Mouse (Mus musculus) gastrocnemius, postnatal 14 days (tissue): ENCODE measurements around the gene Actn1. TPM values are rescaled to one million over a fixed set of nuclear protein-coding genes. Genes with fewer than 3 reads are reported as not detected.
"Not testable (repeated sequence)": the region's sequence is repeated elsewhere in the genome, so short reads cannot be mapped to it uniquely, and the experiment has no call there.

Experiments
- DNase-seq: peaks from one replicate; pipeline ENCODE4 v3.0.0; 2021; ENCODE audit warnings: mixed read lengths
- intact Hi-C: fragments of 180-260 bp; cut with DNase I; formaldehyde crosslinking; loops from one replicate; pipeline ENCODE4 v1.15.1; 2025; ENCODE audit warnings: low total_unique reads
- long read RNA-seq, 2 experiments: library from polyadenylated mRNA; stranded (forward); transcript quantifications; one replicate each; pipeline ENCODE4 v2.0.0; 2021
- total RNA-seq, 2 experiments: library from RNA; stranded (reverse); gene quantifications; 2 replicates each; pipeline ENCODE4 v1.2.3; 2021

The Actn1 gene
- total RNA-seq = 10 to 100 TPM; 18.3 to 22.5 TPM
- long read RNA-seq, experiment 1, transcript Actn1-201 (21 exons, 3,734 nt) = major isoform, 5 of 7 reads
- long read RNA-seq, experiment 1, partial matches to known transcripts = 0 of 7 reads
- long read RNA-seq, experiment 1, other reads (novel, unspliced or antisense) = 1 of 7 reads
- long read RNA-seq, experiment 2, partial matches to known transcripts = 0 of 3 reads
- long read RNA-seq, experiment 2, other reads (novel, unspliced or antisense) = 0 of 3 reads

GRCm38 (mm10) chr12:80260056-80260743, at the start of gene Actn1:
Gene Actn1 (minus strand): TSS chr12:80260371.
- peak; percentile 80 for DNase-seq
- intact Hi-C loops = loop anchor here (5.0 kb wide), 1 partner anchor 58 kb away; no protein-coding TSS in a partner anchor

GRCm38 (mm10) chr12:80307556-80307955, 47.4 kb upstream of the Actn1 start:
- DNase-seq = no peak
- intact Hi-C loops = no loop called here

GRCm38 (mm10) chr12:80304518-80304917, 44.3 kb upstream of the Actn1 start:
- intact Hi-C loops = no loop called here
- DNase-seq = no peak

DNA sequence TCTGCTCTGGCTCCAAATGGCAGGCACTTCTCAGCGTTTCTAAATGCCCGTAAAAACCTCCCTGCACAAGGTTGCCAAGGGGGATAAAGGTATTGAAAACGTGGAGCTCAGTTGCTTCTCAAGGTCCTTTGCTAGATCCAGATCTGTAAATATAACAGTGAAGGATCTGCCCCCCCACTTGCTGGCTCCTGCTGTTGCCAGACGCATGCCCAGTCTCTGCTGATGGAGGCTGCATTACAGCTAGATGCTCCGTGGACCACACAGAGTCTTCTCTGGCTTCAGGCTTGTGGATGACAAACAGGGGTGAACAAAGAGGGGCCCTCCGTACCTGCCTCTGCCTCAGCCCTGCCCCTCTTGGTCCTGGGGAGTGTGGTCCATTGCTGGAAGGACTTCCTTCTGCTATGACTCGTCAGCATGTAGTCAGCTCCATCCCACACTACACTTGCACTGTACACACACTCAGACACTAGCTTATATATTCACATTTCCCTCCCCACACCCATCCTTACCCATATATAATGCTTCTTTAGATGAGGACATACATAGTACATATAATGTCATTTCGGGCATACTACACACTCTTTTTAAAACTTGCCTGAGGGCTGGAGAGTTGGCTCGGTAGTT, 40.8 kb upstream of the Actn1 start:
- intact Hi-C loops = no loop called here
- DNase-seq = no peak

DNA sequence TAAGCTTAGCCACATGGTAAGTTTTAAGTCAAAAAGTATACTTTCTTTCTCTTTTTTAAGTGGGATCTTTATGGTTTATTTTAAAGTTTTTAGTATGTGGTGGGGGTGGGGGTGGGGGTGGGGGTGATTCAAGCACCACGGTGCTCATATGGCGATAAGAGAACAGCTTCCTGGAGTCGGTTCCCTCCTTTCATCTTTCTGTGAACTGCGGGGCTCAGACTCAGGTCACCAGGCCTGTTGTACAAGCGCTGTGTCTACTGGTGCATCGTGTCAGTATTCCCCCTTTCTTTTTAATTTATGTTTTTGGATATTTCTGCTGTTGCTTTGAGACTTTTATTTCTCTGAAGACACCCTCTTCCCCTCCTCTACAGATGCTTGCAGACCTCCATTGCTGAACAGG, 38.5 kb upstream of the Actn1 start:
- DNase-seq = no peak
- intact Hi-C loops = no loop called here

DNA sequence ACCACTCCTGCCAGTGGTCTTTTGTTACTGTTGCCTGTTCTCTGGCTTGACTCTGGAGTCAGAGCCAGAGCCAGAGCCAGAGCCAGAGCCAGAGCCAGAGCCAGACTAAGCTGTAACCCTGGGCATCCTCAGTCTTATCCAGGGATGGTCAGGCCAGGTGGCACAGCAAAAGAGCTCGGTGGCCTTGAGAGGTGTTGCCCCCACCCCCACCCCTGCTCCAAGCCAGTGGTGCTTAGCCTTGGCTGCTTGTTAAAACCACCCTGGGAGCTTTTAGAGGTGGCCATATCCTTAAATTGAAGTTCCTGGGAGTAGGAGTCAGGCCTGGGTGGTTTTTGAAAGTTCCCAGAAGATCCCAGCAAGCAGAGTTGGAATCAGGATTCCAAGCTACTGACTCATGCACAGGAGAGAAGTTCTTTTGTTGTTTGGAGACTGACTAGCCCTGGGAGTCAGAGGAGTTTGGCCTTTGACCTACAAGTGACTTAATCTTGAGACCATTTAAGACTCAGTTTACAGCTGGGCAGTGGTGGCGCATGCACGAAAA, 31.8 kb upstream of the Actn1 start:
- no peak for DNase-seq
- intact Hi-C loops = no loop called here

DNA sequence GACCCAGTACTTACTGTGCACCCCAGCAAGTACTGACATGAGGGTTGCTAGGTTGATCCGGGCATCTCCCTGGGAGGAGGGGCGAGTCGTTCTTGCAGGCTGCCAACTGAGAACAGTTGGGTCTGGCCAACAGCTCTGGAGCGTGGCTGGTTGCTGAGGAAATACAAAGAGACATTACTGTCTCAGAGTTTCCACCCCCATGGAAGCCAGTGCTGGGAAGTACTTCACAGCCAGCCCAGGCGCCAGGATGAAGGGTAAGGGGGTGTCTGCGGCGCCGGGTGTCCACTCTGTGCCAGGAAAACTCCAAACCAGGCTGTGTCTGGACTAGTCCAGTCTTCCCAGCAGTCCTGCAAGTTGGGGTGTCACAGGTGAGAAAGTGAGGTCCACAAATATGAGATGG, 30.8 kb upstream of the Actn1 start:
- intact Hi-C loops = no loop called here
- no peak for DNase-seq

DNA sequence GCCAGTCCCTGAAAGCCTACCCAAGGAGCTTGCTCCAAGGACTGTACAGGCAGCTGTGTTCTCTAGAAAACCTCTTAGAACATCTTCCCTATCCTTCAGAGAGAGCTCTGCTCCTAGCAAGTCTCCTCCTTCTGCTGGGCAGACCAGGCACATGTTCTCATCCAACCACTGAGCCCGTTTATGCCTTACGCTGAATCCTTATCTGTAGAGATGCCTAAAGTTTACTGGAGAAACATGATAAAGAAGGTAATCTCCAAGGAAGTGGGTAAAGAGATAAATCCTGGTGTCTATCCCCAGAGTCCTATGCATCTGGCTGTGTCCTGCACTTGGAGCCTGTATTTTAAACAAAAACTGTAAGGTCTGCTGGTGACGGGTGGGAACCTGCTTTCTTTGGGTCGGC, 30.3 kb upstream of the Actn1 start:
- no peak for DNase-seq
- intact Hi-C loops = no loop called here

GRCm38 (mm10) chr12:80289722-80290121, 29.6 kb upstream of the Actn1 start:
- no peak for DNase-seq
- intact Hi-C loops = no loop called here

DNA sequence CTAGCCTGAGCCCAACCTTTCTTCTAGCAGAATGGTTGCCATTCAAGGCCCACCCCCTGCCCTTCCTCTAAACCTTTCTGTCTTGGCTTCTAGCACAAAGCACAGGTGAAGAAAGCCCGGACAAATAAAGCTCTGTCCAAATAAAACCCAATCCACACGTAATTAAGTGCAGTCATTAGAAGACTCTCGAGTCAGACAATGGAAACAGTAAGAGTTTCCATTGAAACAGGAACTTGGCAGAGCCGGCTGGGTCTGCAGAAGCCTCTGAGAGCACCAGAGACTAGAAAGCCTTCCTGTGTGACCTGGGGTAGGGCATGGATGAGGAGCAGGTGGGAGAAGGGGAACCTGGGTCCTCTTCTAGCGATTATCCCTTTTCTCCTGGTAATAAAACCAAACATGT, 25.7 kb upstream of the Actn1 start:
- intact Hi-C loops = no loop called here
- no peak for DNase-seq

- DNase-seq, intact Hi-C loops: not testable (repeated sequence)
Observed at GRCm38 (mm10) chr12:80284251-80284650, 24.1 kb upstream of the Actn1 start.

- DNase-seq = no peak
- intact Hi-C loops = no loop called here
Observed at GRCm38 (mm10) chr12:80278866-80279265, 18.7 kb upstream of the Actn1 start.

DNA sequence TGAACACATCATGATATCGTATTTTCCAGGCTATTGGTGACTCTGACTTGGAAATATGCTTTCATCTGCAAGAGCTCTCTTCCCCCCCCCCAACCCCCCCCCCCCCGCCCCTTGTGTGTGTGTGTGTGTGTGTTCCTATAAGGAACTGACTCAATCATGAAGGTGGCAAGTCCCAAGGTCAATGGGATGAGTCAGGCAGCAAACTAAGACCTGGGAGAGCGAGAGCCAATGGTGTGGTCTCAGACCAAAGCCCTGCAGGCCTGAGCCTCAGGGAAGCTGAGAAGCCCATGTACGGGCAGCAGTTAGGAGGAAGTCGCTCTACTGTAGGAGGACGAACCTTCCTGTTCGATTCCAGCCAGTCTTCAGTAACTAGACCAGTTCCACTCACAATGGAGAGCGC, 17.3 kb upstream of the Actn1 start:
- no peak for DNase-seq
- intact Hi-C loops = no loop called here

GRCm38 (mm10) chr12:80275187-80275820, 15.1 kb upstream of the Actn1 start:
- intact Hi-C loops = no loop called here

GRCm38 (mm10) chr12:80273020-80273686, 13.0 kb upstream of the Actn1 start:
- no peak for DNase-seq
- intact Hi-C loops = no loop called here

More at GRCm38 (mm10) chr12:80275187-80275820, 15.1 kb upstream of the Actn1 start:
- no peak for DNase-seq

DNA sequence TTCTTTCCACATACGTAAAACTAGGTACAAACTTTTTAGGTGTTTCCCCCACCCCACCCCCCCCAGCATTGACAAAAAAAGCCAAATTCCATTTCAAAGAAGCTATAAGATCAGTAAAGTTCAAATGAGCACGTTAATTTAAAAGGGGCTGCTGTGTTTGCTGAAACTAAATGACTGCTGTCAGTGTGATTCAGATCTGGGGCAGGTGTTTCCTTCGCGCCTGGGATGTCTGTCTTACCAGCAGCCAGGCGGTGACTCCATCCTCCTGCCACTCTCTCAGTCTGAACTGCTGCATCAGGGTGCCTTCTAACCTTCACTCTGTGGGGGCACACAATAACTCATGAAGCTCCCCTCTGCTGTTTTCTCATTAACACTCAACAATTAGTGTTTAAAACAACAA, 11.6 kb upstream of the Actn1 start:
- intact Hi-C loops = no loop called here
- no peak for DNase-seq

- no peak for DNase-seq
- intact Hi-C loops = no loop called here
Observed at GRCm38 (mm10) chr12:80270924-80271323, 10.8 kb upstream of the Actn1 start.

DNA sequence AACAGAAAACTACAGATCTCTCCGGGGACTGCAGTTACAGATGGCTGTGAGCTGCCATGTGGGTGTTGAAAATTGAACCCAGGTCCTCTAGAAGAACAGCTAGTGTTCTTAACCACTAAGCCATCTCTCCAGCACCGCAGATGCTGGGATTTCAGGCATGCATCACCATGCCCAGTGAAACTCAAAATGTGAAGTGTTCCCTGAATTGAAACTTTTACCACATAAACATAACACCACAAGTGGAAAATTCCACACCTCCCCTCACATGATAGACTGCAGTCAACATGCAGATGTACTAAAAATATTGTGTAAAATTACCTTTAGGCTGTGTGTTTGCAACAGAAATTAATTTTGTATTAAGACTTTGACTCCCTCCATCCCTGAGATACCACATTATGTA, 9.1 kb upstream of the Actn1 start:
- no peak for DNase-seq
- intact Hi-C loops = no loop called here

DNA sequence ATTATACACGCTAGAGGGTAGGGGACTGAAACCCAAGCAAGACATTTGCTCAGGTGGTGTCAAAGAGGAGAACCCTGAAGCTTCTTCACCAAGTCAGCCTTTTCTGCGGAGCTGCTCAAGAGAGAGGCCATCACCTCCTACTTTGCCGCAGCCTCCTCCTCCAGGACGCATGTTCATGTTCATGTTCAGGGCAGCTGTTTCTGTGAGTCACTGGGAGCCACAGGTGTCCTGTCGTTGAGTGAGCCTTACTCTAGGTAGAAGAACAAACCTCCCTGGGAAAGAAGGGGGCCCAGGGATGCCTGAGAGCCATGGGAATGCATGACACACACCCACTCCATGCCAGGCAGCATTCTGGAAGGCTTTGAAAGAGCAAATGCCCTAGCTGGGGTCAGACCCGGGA, 7.8 kb upstream of the Actn1 start:
- intact Hi-C loops = no loop called here
- no peak for DNase-seq

- intact Hi-C loops = loop anchor here (5.0 kb wide), 1 partner anchor 62 kb away; no protein-coding TSS in a partner anchor
- not testable (repeated sequence) for DNase-seq
Observed at GRCm38 (mm10) chr12:80264388-80264787, 4.2 kb upstream of the Actn1 start.
